ENCODE assay signal across 8 mouse cellular contexts in genomic region chr3:106547924-106548539, GRCm38 (mm10). TPM values are rescaled to one million over a fixed set of nuclear protein-coding genes. Genes with fewer than 3 reads are reported as not detected.
A peak's percentile ranks its signal among the peaks of the same experiment; 100 is the strongest.
DNase-seq lines count a peak whose midpoint lies in the region; ATAC-seq and TF ChIP-seq lines count a peak whose summit lies in the region.

No protein-coding gene starts in this region.

- peak; percentile 93 for DNase-seq in liver, adult 2 months (ENCODE audit: extremely low read depth, low read depth, low spot score)
- no peak for DNase-seq in liver
- DNase-seq in heart, postnatal 14 days = peak; percentile 36 to 43
- no peak for DNase-seq in liver, embryonic 13.5 days
- no peak for DNase-seq in cerebellum, adult 9-10 months
- DNase-seq in left cerebral cortex, postnatal 4 days = no peak

- no peaks in the 10 kb centered on the region for H3K27me3 ChIP-seq in liver, adult 2 months (ENCODE audit: control insufficient read depth, insufficient read depth, low read length)
- H3K27me3 ChIP-seq in embryonic facial prominence, embryonic 13.5 days = no peaks in the 10 kb centered on the region
- no peaks in the 10 kb centered on the region for H3K27me3 ChIP-seq in liver, embryonic 13.5 days
- no peaks in the 10 kb centered on the region for H3K27me3 ChIP-seq in neural tube, embryonic 13.5 days

- TF ChIP-seq CTCF in liver, adult 2 months (IDR thresholded peaks at IDR 0.05; ENCODE audit: low read depth, low read length) = no peak

- H3K4me2 ChIP-seq in embryonic facial prominence, embryonic 13.5 days = peak overlapping the region; percentile 64
- peak overlapping the region; percentile 80 for H3K4me2 ChIP-seq in liver, embryonic 13.5 days
- H3K4me2 ChIP-seq in neural tube, embryonic 13.5 days = peak overlapping the region; percentile 73

- H3K9me3 ChIP-seq in embryonic facial prominence, embryonic 13.5 days = no peaks in the 10 kb centered on the region
- no peaks in the 10 kb centered on the region for H3K9me3 ChIP-seq in liver, embryonic 13.5 days (replicated peaks)
- no peaks in the 10 kb centered on the region for H3K9me3 ChIP-seq in neural tube, embryonic 13.5 days

- peak overlapping the region; percentile 99 for H3K4me3 ChIP-seq in liver, adult 2 months (ENCODE audit: insufficient read depth, low read depth, low read length)
- H3K4me3 ChIP-seq in embryonic facial prominence, embryonic 13.5 days = peak overlapping the region; percentile 84
- peak overlapping the region; percentile 92 for H3K4me3 ChIP-seq in liver, embryonic 13.5 days (replicated peaks)
- peak overlapping the region; percentile 71 for H3K4me3 ChIP-seq in neural tube, embryonic 13.5 days

- WGBS in liver, adult 2 months = under 1% methylated on average over 27 of the region's 27 CpGs
- under 1% methylated on average over 27 of the region's 27 CpGs for WGBS in embryonic facial prominence, embryonic 13.5 days
- WGBS in liver, embryonic 13.5 days (ENCODE audit: insufficient replicate concordance) = under 1% methylated on average over 27 of the region's 27 CpGs
- under 1% methylated on average over 27 of the region's 27 CpGs for WGBS in neural tube, embryonic 13.5 days

- TF ChIP-seq POLR2A in liver, adult 2 months (IDR thresholded peaks at IDR 0.05; ENCODE audit: extremely low read depth, insufficient read depth, low read length) = no peak; the same call in 1 of the 2 replicates

- intact Hi-C loops in heart, postnatal 14 days (cut with DNase I) = loop anchor here (5.0 kb wide), 1 partner anchor 174 kb away; no protein-coding TSS in a partner anchor
- intact Hi-C loops in left cerebral cortex, postnatal 4 days (cut with DNase I) = no loop called here

- peak overlapping the region; percentile 95 for H3K9ac ChIP-seq in liver, adult 2 months (ENCODE audit: low read depth, low read length)
- peak overlapping the region; percentile 95 for H3K9ac ChIP-seq in embryonic facial prominence, embryonic 13.5 days
- peak overlapping the region; percentile 95 for H3K9ac ChIP-seq in liver, embryonic 13.5 days
- peak overlapping the region; percentile 84 for H3K9ac ChIP-seq in neural tube, embryonic 13.5 days

- H3K27ac ChIP-seq in liver, adult 2 months (replicated peaks; ENCODE audit: insufficient read depth, low read depth, low read length) = peak overlapping the region; percentile 99
- H3K27ac ChIP-seq in embryonic facial prominence, embryonic 13.5 days = peak overlapping the region; percentile 99
- peak overlapping the region; percentile 91 for H3K27ac ChIP-seq in liver, embryonic 13.5 days
- peak overlapping the region; percentile 98 for H3K27ac ChIP-seq in neural tube, embryonic 13.5 days (replicated peaks)

- peaks cover 24% of the 10 kb centered on the region; the same call in 1 of the 2 replicates for H3K4me1 ChIP-seq in liver, adult 2 months (ENCODE audit: control insufficient read depth, insufficient read depth, low read length)
- H3K4me1 ChIP-seq in embryonic facial prominence, embryonic 13.5 days = peaks cover 16% of the 10 kb centered on the region
- peaks cover 36% of the 10 kb centered on the region for H3K4me1 ChIP-seq in liver, embryonic 13.5 days (replicated peaks)
- H3K4me1 ChIP-seq in neural tube, embryonic 13.5 days (replicated peaks) = peaks cover 43% of the 10 kb centered on the region

- H3K36me3 ChIP-seq in liver, adult 2 months (ENCODE audit: control insufficient read depth, insufficient read depth, low read length) = peaks cover 10% of the 10 kb centered on the region; the same call in 1 of the 2 replicates
- peaks cover 8% of the 10 kb centered on the region; the same call in 1 of the 2 replicates for H3K36me3 ChIP-seq in embryonic facial prominence, embryonic 13.5 days
- no peaks in the 10 kb centered on the region for H3K36me3 ChIP-seq in liver, embryonic 13.5 days
- peaks cover 10% of the 10 kb centered on the region; the same call in 1 of the 2 replicates for H3K36me3 ChIP-seq in neural tube, embryonic 13.5 days

- ATAC-seq in embryonic facial prominence, embryonic 13.5 days (ENCODE audit: insufficient number of reproducible peaks, insufficient read depth, low FRiP score, low TSS enrichment, low read depth) = no peak
- ATAC-seq in liver, embryonic 13.5 days (ENCODE audit: low read depth) = peak; percentile 48
- ATAC-seq in neural tube, embryonic 13.5 days (ENCODE audit: low read depth) = peak; percentile 34

- peaks cover 15% of the 10 kb centered on the region; the same call in 1 of the 2 replicates for H3K79me2 ChIP-seq in liver, adult 2 months (ENCODE audit: control insufficient read depth, insufficient read depth, low read length)

RNA-seq across cellular contexts. Expression of gene Cept1, which starts 0.4 kb away (rescaled TPM):
- 105 and 108 TPM in 2 replicates for total RNA-seq in liver, adult 2 months (2014; rRNA removed)
- polyA plus RNA-seq in liver, adult 2 months (2012; rRNA removed) = 32.9 and 33.2 TPM in 2 replicates
- polyA plus RNA-seq in embryonic facial prominence, embryonic 13.5 days (2015; fragmentation: Nextera tagmentation; extraction: Ambion mirVana) = 55.4 and 60.9 TPM in 2 replicates
- 10 to 100 TPM; 20.1 to 21.4 TPM for total RNA-seq in heart, postnatal 14 days (2021)
- polyA plus RNA-seq in liver, embryonic 13.5 days (2015; fragmentation: Nextera tagmentation; extraction: Ambion mirVana) = 26.1 and 33.0 TPM in 2 replicates
- polyA plus RNA-seq in neural tube, embryonic 13.5 days (2015; fragmentation: Nextera tagmentation; extraction: Ambion mirVana) = 42.7 and 43.2 TPM in 2 replicates
- total RNA-seq in left cerebral cortex, postnatal 4 days (2021) = 10 to 100 TPM; 35.4 to 36.9 TPM

RNA-seq across cellular contexts. Expression of gene Dram2, which starts 0.4 kb away (rescaled TPM):
- total RNA-seq in liver, adult 2 months (2014; rRNA removed) = 116 and 144 TPM in 2 replicates
- 47.0 and 48.6 TPM in 2 replicates for polyA plus RNA-seq in liver, adult 2 months (2012; rRNA removed)
- polyA plus RNA-seq in embryonic facial prominence, embryonic 13.5 days (2015; fragmentation: Nextera tagmentation; extraction: Ambion mirVana) = 41.0 and 41.3 TPM in 2 replicates
- 10 to 100 TPM; 82.1 to 92.4 TPM for total RNA-seq in heart, postnatal 14 days (2021)
- 28.7 and 32.1 TPM in 2 replicates for polyA plus RNA-seq in liver, embryonic 13.5 days (2015; fragmentation: Nextera tagmentation; extraction: Ambion mirVana)
- polyA plus RNA-seq in neural tube, embryonic 13.5 days (2015; fragmentation: Nextera tagmentation; extraction: Ambion mirVana) = 69.7 and 75.3 TPM in 2 replicates
- 10 to 100 TPM; 57.0 to 62.3 TPM for total RNA-seq in left cerebral cortex, postnatal 4 days (2021)

Comparison
In these comparisons a context has a peak if more than half of its experiments do, and no peak if none do; other contexts are left out.
1. DNase-seq: peak in liver, adult 2 months (single experiment) and heart, postnatal 14 days (2 of 2); none in liver (single experiment), liver, embryonic 13.5 days (single experiment), cerebellum, adult 9-10 months (single experiment) and left cerebral cortex, postnatal 4 days (single experiment).
2. Peak in every context shown above with its lines, with median percentiles within 50 percentile points of each other: H3K27ac ChIP-seq, H3K4me3 ChIP-seq, H3K9ac ChIP-seq and H3K4me2 ChIP-seq.